Mouse (Mus musculus) heart, embryonic 16.5 days (tissue): ENCODE results near the gene Cd248. TPM values are rescaled to one million over a fixed set of nuclear protein-coding genes. Genes with fewer than 3 reads are reported as not detected.

Source experiments
- ATAC-seq: fragments of 200-750 bp; cut with Nextera tagmentation; replicated peaks from 2 replicates; pipeline ENCODE4 v1.8.0; 2017; ENCODE audit warnings: moderate number of reproducible peaks; ENCODE audit not compliant: insufficient read depth, low FRiP score; ENCODE audit errors: extremely low read depth
- H3K27ac ChIP-seq: fragments of 300-500 bp; sonication (generic); 2 replicates; pipeline ENCODE4 v1.5.1; 2014; ENCODE audit warnings: mild to moderate bottlenecking, low read length, control low read depth, moderate library complexity
- H3K27me3 ChIP-seq: fragments of 300-500 bp; sonication (generic); 2 replicates; pipeline ENCODE4 v1.6.1; 2014; ENCODE audit warnings: low read length, mixed read lengths; ENCODE audit not compliant: control insufficient read depth, insufficient read depth
- H3K36me3 ChIP-seq: fragments of 300-500 bp; sonication (generic); 2 replicates; pipeline ENCODE4 v1.6.1; 2014; ENCODE audit not compliant: control insufficient read depth, insufficient read depth
- H3K4me1 ChIP-seq: fragments of 300-500 bp; sonication (generic); 2 replicates; pipeline ENCODE4 v1.6.1; 2014; ENCODE audit warnings: low read length, mixed read lengths; ENCODE audit not compliant: control insufficient read depth, insufficient read depth
- H3K4me2 ChIP-seq: fragments of 300-500 bp; sonication (generic); 2 replicates; pipeline ENCODE4 v1.6.1; 2014; ENCODE audit warnings: low read depth, mild to moderate bottlenecking, control low read depth, low read length
- H3K4me3 ChIP-seq: fragments of 300-500 bp; sonication (generic); 2 replicates; pipeline ENCODE4 v1.5.1; 2014; ENCODE audit warnings: mild to moderate bottlenecking, control low read depth, low read length
- H3K9ac ChIP-seq: fragments of 300-500 bp; sonication (generic); 2 replicates; pipeline ENCODE4 v1.6.1; 2014; ENCODE audit warnings: low read length, control low read depth
- H3K9me3 ChIP-seq: fragments of 300-500 bp; sonication (generic); replicated peaks from 2 replicates; pipeline ENCODE4 v1.6.1; 2016; ENCODE audit warnings: low read length; ENCODE audit not compliant: control insufficient read depth
- WGBS: fragments of 180-500 bp; shearing (Covaris S2); extraction: QIAGEN DNeasy Blood & Tissue Kit; methylation state at CpG from one replicate; pipeline ENCODE4 v1.1.7; 2014; 5-methylcytosine and 5-hydroxymethylcytosine counted together
- polyA plus RNA-seq: library from polyadenylated mRNA; unstranded; fragments of >200 nt; fragmentation: Nextera tagmentation; extraction: Ambion mirVana; gene quantifications from 2 replicates; pipeline ENCODE4 v1.2.1, GENCODE M21; 2015

Gene Cd248
- polyA plus RNA-seq, 1 experiment from 2014 or later, result 23.4 TPM

GRCm38 (mm10) chr19:5050047-5050905 lies 17.6 kb upstream of the Cd248 start, which contains the start of gene Rin1:
Gene Rin1, plus strand, starts transcription at chr19:5050481.
- 19% methylated on average over 13 of the region's 14 CpGs for WGBS
- H3K36me3 ChIP-seq, result peaks cover 12% of the 10 kb centered on the region; the same call in 1 of the 2 replicates
- H3K9ac ChIP-seq, result peak within 1 kb of the TSS; percentile 55
- peak; percentile 65 for ATAC-seq
- H3K4me2 ChIP-seq, result peak within 1 kb of the TSS; percentile 51
- peak within 1 kb of the TSS; percentile 9; the same call in 1 of the 2 replicates for H3K27ac ChIP-seq
- H3K4me1 ChIP-seq, result peaks cover 29% of the 10 kb centered on the region
- peak within 1 kb of the TSS; percentile 36 for H3K4me3 ChIP-seq
- no peaks in the 10 kb centered on the region for H3K9me3 ChIP-seq
- H3K27me3 ChIP-seq, result peaks cover 16% of the 10 kb centered on the region

GRCm38 (mm10) chr19:5051031-5051430 lies 16.8 kb upstream of the Cd248 start:
- WGBS, result 5% methylated on average over 17 of the region's 17 CpGs
- ATAC-seq, result 0 out of 2 replicates have a peak, but pooled peaks have one; percentile 18
- Histone ChIP-seq H3K27me3 (peaks cover 16% of the 10 kb centered on the region), H3K4me2 (peak overlapping the region; percentile 51), H3K4me3 (peak overlapping the region; percentile 36), H3K36me3 (peaks cover 12% of the 10 kb centered on the region; the same call in 1 of the 2 replicates), H3K4me1 (peaks cover 29% of the 10 kb centered on the region), H3K9ac (peak overlapping the region; percentile 55), H3K27ac (peak overlapping the region; percentile 4; the same call in 1 of the 2 replicates), H3K9me3 (no peaks in the 10 kb centered on the region)

DNA sequence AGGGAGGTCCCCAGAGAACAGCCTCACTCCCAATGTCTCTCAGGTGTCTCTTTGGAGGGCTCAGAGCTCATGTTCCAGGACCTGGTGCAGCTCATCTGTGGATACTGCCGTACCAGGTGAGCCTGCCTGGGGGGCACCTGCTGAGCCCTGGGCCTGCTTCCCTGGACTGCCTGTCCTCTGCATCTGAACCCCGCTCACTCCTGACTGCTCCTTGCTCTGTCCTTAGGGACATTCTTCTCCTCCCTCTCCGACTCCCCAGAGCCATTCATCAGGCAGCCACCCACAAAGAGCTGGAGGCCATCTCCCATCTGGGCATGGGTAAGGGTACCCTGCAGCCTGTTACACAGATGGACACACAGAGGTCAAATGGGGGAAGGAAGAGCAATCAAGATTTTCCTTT lies 16.4 kb upstream of the Cd248 start:
- H3K4me2 ChIP-seq, result peak overlapping the region; percentile 51

DNA sequence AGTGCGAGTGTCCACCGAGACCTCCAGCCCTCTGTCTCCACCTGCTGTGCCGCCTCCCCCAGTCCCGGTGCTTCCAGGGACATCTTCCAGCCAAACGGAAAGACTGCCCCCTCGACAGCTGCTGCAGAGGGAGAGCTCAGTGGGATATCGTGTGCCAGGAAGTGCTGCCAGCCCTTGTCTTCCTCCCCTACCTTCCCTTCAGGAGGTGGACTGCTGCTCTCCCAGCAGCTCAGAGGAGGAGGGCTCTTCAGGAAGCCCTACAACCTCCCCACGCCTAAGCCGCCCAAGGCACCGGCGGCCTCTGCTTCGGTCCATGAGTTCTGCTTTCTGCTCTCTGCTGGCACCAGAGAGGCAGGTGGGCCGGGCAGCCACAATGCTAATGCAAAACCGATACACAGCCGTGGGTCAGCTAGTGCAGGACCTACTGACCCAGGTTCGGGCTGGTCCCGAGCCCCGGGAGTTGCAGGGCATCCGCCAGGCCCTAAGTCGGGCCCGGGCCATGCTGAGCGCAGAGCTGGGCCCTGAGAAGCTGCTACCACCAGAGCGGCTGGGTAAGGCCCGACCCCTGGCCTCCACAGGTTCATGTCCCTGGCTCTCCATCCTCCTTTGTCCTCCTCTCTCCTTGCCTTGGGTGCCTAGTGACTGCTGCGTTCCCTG lies 15.6 kb upstream of the Cd248 start:
- Histone ChIP-seq H3K9me3 (no peaks in the 10 kb centered on the region), H3K4me2 (no peak overlapping the region; the same call in 1 of the 2 replicates), H3K9ac (peak overlapping the region; percentile 34; the same call in 1 of the 2 replicates), H3K36me3 (0 out of 2 replicates have a peak, but pooled peaks cover 3% of the 10 kb centered on the region), H3K27me3 (peaks cover 16% of the 10 kb centered on the region), H3K27ac (no peak overlapping the region), H3K4me1 (peaks cover 34% of the 10 kb centered on the region), H3K4me3 (no peak overlapping the region)
- WGBS, result 38% methylated on average over 25 of the region's 25 CpGs
- no peak for ATAC-seq

More for the DNA sequence above, 16.4 kb upstream of the Cd248 start:
- Histone ChIP-seq H3K27me3 (peaks cover 16% of the 10 kb centered on the region), H3K9ac (peak overlapping the region; percentile 39; the same call in 1 of the 2 replicates), H3K36me3 (peaks cover 9% of the 10 kb centered on the region; the same call in 1 of the 2 replicates), H3K4me3 (peak overlapping the region; percentile 36; the same call in 1 of the 2 replicates), H3K9me3 (no peaks in the 10 kb centered on the region), H3K27ac (no peak overlapping the region), H3K4me1 (peaks cover 31% of the 10 kb centered on the region)
- ATAC-seq, result no peak
- WGBS, result 65% methylated on average over 3 of the region's 3 CpGs

GRCm38 (mm10) chr19:5052853-5053252 lies 15.0 kb upstream of the Cd248 start:
- 69% methylated on average over 17 of the region's 17 CpGs for WGBS
- 0 out of 2 replicates have a peak, but pooled peaks cover 3% of the 10 kb centered on the region for H3K36me3 ChIP-seq
- H3K9ac ChIP-seq, result no peak overlapping the region
- no peak for ATAC-seq
- no peak overlapping the region for H3K4me3 ChIP-seq
- peaks cover 34% of the 10 kb centered on the region for H3K4me1 ChIP-seq
- H3K4me2 ChIP-seq, result no peak overlapping the region
- H3K27ac ChIP-seq, result no peak overlapping the region
- H3K9me3 ChIP-seq, result no peaks in the 10 kb centered on the region
- H3K27me3 ChIP-seq, result peaks cover 16% of the 10 kb centered on the region

DNA sequence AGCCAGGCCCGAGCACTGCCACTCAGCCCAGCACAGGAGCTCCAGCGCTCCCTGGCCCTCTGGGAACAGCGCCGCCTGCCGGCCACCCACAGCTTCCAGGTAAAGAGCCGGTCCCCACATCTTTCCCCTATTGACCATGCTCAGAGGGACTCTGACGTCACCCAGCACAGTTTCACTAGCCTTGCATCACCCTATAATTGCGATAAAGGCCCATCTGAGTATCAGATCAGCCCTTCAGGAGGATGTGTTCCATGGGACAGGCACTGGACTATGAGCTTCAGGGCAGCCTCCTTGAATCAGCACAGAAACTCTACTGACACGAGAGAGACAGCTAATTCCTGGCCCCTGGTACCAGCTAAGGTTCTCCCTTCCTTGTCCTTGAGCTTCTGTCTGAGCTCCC lies 14.0 kb upstream of the Cd248 start:
- Histone ChIP-seq H3K27ac (no peak overlapping the region), H3K4me1 (peaks cover 40% of the 10 kb centered on the region), H3K27me3 (peaks cover 16% of the 10 kb centered on the region), H3K4me3 (no peak overlapping the region), H3K9me3 (no peaks in the 10 kb centered on the region), H3K4me2 (no peak overlapping the region), H3K9ac (no peak overlapping the region), H3K36me3 (no peaks in the 10 kb centered on the region)
- no peak for ATAC-seq
- WGBS, result 37% methylated on average over 9 of the region's 9 CpGs

- 16% methylated on average over 6 of the region's 6 CpGs for WGBS
- H3K9ac ChIP-seq, result no peak overlapping the region
- H3K4me2 ChIP-seq, result no peak overlapping the region
- H3K4me3 ChIP-seq, result no peak overlapping the region
- H3K4me1 ChIP-seq, result peaks cover 46% of the 10 kb centered on the region
- H3K27me3 ChIP-seq, result peaks cover 16% of the 10 kb centered on the region
- H3K36me3 ChIP-seq, result no peaks in the 10 kb centered on the region
- no peak overlapping the region for H3K27ac ChIP-seq
- H3K9me3 ChIP-seq, result no peaks in the 10 kb centered on the region
- no peak for ATAC-seq
These were observed 11.6 kb upstream of the Cd248 start for GRCm38 (mm10) chr19:5056251-5056650.

DNA sequence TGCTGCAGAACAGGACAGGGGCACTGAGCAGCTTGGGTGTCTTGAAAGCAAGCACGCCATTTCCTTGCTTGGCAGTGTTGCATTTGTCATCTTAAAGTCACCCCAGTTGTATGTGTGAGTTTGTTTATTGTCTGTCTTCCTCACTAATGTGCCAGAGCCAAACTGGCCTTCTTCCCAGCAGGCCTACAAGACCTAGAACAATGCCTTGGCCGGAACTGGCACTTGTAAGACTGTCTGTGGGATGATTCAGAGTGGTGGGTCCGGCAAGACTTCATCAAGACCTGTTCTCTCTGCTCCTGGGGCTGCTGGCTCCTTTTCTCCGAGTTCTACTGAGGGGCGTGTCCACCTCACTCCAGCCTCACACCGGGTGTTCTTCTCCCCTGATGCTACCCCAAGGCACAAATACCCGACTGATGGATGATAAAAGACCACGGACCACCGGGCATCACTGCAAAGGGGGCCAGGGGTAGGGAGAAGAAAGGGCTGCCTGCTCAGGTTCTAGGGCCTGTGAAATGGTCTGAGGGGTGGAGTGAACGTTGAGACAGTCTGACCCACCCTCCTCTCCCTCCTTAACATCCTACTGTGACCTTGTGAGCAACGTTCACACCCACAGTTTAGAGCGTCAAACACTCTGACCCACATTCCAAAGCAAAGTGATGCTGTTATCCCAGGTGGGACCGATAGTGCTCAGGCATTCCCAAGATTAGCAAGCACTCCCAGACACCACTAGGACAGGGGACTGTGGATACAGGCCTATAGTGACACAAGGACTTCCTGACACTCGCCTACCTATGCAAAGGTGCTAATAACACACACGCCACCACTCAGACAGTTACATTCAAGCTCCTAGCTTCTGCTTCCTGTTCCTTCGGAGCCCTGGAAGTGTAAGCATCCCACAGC lies 9.8 kb upstream of the Cd248 start:
- Histone ChIP-seq H3K27me3 (peaks cover 4% of the 10 kb centered on the region; the same call in 1 of the 2 replicates), H3K4me1 (peaks cover 31% of the 10 kb centered on the region), H3K4me2 (no peak overlapping the region), H3K9me3 (no peaks in the 10 kb centered on the region), H3K27ac (no peak overlapping the region), H3K4me3 (no peak overlapping the region), H3K36me3 (no peaks in the 10 kb centered on the region), H3K9ac (no peak overlapping the region)
- 28% methylated on average over 16 of the region's 16 CpGs for WGBS
- no peak; the same call in 1 of the 2 replicates for ATAC-seq
